Mouse (Mus musculus) heart, adult 8-10 months (tissue): Measurements from ENCODE around the gene Rxfp1. TPM values are rescaled to one million over a fixed set of nuclear protein-coding genes. Genes with fewer than 3 reads are reported as not detected.
A peak's percentile ranks its signal among the peaks of the same experiment; 100 is the strongest.

ENCODE experiments used
- DNase-seq: peaks from one replicate; pipeline ENCODE4 v3.0.0; 2022; ENCODE audit warnings: low spot score
- total RNA-seq, 4 experiments: library from RNA; stranded (reverse); gene quantifications; 2 replicates each; pipeline ENCODE4 v1.2.4; 2022

Rxfp1 gene
- total RNA-seq, 4 experiments from 2014 or later, result 1.0 to 2.1 (median 2.0) TPM

DNA sequence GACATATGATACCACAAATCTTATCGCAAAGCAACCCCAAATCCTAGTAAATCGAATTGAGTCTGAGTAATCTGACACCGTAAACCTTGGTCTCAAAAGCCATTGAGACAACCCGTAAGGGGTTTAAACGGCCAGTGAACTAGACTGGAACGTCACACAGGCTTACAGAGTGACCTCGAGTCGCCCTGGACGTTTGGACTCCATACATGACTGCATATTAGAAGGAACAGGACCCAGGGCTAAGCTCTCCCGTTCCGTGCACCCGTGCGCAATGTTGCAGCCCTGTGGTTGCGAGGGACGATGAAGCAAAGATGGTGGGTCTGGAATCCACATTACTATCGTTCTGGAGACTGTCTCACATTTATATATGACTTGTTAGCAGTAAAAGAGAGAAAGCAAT is 65.5 kb downstream of the Rxfp1 start:
- no peak for DNase-seq

DNA sequence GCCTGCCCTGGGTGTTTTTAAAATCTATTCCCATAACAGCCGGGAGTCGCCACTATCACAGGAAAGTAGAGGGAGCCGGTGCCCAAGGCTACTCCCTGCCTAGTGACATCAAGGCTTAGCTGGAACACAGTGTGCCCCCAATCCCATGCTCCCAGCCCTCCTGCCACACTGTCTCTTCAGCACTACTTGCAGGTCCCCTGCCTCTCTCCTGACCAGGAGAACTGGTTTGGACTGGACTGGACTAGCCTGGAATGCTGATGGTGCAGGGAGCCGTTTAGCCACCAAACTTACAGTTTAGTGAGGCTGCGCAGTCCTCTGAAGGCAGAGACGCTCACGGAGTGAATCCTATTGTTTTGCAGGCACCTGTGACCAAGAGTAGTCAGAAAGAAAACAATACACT is 67.1 kb downstream of the Rxfp1 start:
- DNase-seq, result no peak

DNA sequence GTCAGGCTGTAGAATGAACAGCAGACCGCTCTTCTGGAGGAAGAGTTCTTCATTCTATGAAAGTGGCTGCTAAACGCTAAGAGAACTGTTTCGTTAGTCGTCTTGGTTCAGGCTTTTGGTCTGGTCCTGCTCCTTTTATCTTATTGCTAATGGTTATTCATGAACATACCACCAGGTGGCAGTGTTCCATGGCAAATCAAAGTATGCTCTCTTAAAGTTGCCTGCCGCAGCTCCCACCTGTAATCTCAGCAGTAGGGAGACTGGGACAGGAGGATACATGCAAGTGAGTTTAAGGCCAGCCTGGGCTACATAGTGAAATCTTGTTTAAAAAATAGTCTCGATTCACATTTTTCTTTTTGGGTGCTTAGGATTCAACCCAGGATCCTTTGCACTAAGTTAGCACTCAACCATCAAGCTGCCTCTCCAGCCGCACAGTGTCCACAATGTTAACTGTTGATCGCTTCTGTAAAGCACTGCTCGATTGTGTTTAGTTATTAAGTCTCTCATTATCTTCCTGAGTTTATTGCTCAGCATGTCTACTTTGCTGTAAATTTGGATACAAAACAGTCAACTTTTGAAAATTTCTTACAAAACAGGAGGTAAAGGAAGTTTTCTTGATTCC is 72.8 kb downstream of the Rxfp1 start:
- DNase-seq, result peak; percentile 46

DNA sequence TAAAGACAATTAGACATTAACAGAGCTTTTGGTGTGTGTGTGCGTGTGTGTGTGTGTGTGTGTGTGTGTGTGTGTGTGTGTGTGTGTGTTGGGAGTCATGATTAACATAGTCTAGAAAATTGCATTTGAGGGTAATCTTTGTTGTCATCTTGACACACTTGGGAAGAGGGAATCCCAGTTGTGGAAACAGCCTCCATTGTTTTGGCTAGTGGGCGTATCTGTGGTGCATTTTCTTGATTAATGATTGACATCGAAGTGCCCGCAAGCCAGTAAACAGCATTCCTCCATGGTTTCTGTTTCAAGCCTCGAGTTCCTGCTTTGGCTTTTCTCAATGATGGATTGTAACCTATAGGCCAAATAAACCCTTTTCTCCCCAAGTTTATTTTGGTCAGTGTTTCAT is 81.0 kb downstream of the Rxfp1 start:
- no peak for DNase-seq

DNA sequence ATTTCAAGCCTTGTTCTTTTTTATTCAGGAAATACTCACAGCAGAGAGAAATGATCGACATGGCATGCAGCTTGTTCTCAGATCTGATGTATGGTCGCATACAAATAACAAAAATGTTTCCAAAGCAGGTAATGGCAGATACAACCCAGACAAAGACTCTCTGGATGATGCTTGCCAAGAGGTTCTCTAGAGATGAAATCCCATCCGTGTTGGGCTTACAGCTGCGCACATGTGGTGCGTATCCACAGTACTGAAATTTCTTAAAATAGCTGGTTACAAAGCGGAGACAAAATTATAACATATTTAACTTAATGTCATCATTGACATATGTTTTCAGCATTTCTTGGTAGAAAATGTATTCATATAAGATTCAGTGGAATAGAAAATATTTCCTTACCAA is 85.6 kb downstream of the Rxfp1 start:
- DNase-seq, result no peak

DNA sequence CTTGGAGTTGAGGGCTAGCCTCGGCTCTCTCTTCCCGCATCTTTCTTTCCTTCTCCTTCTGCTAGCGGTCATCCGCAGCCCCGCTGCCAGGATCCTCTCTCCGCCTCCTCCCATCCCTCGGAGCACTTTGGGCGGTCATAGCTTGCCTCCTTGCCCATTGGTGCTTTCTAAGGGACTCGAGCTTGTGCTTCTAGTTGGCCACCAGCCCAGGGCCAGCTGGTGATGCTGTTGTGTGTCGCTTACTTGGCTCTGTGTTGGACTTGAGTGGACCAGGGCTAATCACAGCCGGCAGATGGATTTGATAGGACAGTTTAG is 108.3 kb downstream of the Rxfp1 start, which contains the start of gene Etfdh:
Etfdh (minus strand) TSS at position 85 of the 315 bp plus-strand sequence.
- peak; percentile 51 for DNase-seq

DNA sequence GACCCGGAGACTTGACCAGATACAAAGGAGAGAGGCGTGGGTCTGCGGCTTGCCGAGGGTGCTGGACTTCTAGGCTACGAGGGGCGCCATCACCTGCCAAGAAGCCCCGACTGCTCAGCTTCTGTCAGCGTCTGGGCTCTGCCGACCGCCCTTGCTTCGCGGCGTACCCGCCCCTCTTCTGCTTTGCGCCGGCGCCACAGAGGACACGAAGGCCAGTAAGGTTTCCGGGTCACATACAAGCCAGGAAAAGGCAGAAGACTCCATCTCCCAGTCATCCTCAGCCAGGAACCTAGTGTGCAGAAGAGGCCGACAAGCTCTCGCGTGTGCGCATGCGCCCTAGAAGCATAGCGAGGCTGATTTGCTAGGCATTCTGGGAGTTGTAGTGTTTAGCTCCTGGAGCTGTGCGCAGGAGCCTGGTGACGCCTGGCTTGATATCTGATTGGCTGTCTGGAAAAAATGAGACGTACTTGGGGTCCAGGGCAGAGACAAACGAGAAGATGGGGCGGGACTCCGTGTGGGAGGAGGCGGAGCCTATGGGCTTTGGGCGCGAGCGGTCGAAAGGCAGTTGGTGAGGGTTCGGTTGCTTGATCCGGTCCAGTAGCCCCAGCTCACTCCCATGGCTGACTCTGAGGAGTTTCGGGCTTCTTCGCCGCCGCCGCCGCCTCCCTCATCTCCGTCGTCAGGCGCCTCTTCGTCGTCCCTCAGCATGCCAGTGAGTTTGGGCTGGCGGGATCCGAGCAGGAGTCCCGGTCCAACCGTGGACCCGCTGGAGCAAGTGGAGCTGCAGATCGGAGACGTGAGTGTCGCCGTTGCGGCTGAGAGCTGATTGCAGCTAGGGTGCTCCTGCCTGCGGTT is 108.9 kb downstream of the Rxfp1 start, which contains the start of gene 4930579G24Rik:
4930579G24Rik (plus strand) TSS at position 519 of the 855 bp plus-strand sequence.
- peak; percentile 97 for DNase-seq

DNA sequence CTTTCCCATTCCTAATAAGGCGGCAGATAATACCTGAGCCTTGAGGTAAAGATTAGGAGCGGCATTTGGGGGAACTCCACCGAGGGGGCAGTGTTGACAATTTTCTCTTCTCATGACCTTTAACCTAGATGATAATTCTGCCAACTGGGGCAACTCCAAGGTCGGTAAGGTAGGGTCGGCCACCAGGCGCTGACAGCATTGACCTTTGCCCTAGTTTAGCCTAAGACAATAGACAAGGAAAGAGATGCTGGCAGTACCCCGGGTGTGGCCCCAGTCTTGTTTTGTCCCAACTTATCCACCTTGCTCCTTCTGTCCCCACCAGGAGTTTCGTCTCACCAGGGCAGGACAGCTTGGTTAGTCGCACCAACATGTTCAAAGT is 109.5 kb downstream of the Rxfp1 start:
- DNase-seq, result no peak

DNA sequence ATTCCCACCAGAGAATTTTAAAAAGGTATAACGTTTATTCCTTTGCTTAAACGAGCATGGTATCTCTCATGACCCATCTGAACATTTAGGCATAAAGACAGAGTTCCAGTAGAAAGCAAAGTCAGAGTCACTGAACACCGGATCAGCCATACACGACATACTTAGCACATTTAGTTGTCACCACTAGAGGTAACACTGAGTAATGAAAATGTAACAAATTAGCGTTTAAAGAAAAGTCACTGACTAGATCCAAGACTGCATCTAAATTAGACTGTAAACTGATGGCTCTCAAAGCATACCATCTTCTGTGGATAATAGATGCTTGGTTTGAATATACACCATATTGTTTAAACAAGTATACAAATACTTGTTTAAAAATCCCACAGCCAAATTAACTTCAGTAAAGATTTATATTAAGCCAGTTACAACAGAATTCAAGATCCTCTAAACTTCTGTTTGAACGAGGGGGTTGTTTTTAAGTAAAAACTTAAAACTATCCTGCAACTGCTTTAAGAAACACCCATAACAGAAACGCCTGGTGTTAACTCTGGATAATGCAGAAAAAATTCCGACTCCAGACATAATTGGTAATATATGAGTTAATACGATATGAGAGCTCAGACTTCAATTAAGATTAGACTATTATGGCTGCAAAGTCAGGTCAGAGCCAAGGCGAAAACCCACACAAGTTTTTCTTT is 110.0 kb downstream of the Rxfp1 start:
- DNase-seq, result no peak

DNA sequence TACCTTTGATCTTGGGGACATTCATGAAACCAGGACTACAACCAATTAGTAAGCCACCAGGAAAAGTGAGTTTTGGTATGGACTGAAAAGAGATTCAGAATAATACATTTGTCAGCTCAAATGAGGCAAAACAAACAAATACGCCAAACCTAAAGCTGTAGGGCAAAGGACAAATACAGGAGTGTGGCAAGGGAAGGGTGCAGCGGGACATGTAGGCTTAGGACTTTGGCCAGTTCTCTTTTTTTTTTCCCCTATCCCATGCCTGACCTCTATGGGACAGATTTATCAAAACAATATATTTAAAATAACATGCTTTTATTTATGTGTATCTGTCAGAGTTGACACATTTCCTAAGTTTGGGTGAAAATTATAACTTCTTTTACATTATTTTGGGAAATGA is 127.8 kb downstream of the Rxfp1 start:
- no peak for DNase-seq

DNA sequence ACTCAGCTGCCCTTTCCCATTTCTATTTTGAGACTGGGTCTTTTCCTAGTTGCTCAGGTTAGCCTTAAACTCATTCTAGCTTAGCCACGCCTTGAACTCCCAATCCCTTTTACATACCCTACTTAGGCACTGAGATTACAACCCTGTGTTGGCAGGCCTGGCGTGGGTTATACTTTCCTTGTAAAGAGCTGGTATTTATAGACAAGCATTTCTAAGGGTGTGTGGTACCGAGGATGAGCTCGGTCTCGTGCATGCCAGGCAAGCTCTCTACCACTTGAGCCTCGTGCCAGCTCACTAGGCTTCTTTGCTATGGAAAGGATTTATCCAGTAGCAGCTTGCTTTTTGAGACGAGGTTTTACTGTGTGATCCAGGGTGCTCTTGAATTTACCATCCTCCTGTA is 142.2 kb downstream of the Rxfp1 start:
- no peak for DNase-seq

DNA sequence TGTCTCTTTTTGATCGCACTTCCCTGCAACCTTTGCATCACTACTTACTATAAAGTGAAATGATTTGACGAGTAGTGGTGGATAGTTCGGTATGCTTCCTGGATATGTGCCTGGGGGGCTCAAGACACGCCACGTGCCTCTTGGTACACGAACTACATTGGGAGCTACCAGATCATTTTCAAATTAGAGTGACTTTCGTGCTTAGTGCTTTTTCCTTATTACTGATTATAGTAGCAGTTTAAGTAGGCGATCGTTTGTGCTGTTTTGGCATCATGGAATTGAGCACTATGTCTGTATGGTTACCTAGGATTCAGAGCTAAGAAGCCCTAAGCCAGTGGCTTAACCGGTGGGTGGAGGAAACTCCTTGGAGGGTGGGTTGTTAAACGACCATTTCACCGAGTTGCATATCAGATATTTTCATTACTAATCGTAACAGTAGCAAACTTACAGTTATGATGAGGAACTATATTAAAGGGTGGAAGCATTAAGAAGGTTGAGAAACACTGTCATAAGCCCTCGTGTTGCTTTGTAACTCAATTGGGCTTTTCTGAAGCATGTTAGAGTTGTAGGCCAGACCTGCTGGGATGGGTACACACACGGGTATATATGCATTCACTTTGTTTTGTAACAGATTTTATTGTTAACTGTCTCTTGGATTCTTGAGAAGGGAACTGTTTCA is 145.7 kb downstream of the Rxfp1 start:
- DNase-seq, result no peak

Other genes starting within 250 kb of the Rxfp1 start
- gene Fnip2, start 170.1 kb downstream of the Rxfp1 start, total RNA-seq, result 10 to 100 TPM; 12.9 to 23.2 (median 16.2) TPM
- 10 to 100 TPM; 37.7 to 45.5 (median 41.7) TPM for gene Ppid, start 146.5 kb downstream of the Rxfp1 start, total RNA-seq
- gene 4930579G24Rik, start 108.8 kb downstream of the Rxfp1 start, total RNA-seq, result 1 to 10 TPM; 1.6 to 1.7 (median 1.6) TPM
- gene Etfdh, start 108.4 kb downstream of the Rxfp1 start, total RNA-seq, result 100 to 1,000 TPM; 563 to 663 (median 598) TPM
- gene Tmem144, start 114.9 kb upstream of the Rxfp1 start, total RNA-seq, result 10 to 100 TPM; 14.9 to 20.3 (median 16.1) TPM
- gene Fam198b, start 146.7 kb upstream of the Rxfp1 start, total RNA-seq, result 10 to 100 TPM in 3 of 4 experiments, 1 to 10 TPM in 1; 10.0 to 15.6 (median 15.2) TPM